Mouse (Mus musculus): ENCODE data around the gene Cacnb4. TPM values are rescaled to one million over a fixed set of nuclear protein-coding genes. Genes with fewer than 3 reads are reported as not detected.

Gene Cacnb4
- polyA plus RNA-seq, 1 experiment: not detected

DNA sequence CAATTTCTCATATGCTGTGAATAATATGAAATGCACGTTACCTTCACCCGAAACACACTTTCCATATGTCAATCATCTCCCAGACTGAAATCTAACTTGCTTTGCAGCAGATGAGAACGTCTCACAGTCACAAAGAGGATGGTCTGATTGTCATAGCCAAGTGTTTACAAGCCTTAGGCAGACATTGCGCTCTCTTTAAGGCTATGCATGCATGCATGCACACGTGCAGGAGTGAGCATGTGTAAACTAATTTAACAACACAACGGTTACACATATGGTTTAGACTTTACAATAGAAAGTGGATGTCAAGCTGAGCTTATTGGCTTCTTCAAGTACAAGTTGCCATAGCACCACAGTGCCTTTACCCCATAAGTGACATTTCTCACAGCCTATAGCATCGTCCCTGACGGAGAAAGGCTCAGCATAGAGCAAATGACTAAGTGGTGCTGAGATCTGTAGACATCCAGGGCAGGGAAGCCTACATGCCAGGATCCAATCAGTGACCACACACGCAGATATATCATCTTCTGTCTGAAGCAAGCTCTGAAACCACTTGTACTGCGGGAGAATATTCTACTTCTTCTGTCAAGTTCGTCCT, 181.4 kb downstream of the Cacnb4 start:
- no peak overlapping the region for H3K9ac ChIP-seq (ENCODE audit: low read depth, poor library complexity, severe bottlenecking)
- no peak overlapping the region for H3K4me3 ChIP-seq (ENCODE audit: low read depth, low read length)
- no peaks in the 10 kb centered on the region for H3K4me1 ChIP-seq (ENCODE audit: control insufficient read depth, insufficient read depth, low read length)
- no peak overlapping the region for H3K27ac ChIP-seq (ENCODE audit: insufficient read depth, low read length)
- H3K9me3 ChIP-seq (replicated peaks; ENCODE audit: control insufficient read depth, insufficient read depth, low read length, poor library complexity, severe bottlenecking): no peaks in the 10 kb centered on the region
- H3K36me3 ChIP-seq (ENCODE audit: control insufficient read depth, insufficient read depth, low read length, poor library complexity, severe bottlenecking): no peaks in the 10 kb centered on the region
- no peak for TF ChIP-seq EP300 (IDR thresholded peaks at IDR 0.05; ENCODE audit: insufficient read depth, low read depth, low read length)
- TF ChIP-seq POLR2A (IDR thresholded peaks at IDR 0.05; ENCODE audit: insufficient read depth, low read length): no peak
- no peak for TF ChIP-seq CTCF (IDR thresholded peaks at IDR 0.05; ENCODE audit: low read depth, low read length)
- no peaks in the 10 kb centered on the region for H3K27me3 ChIP-seq (ENCODE audit: control insufficient read depth, insufficient read depth, low read length, poor library complexity, severe bottlenecking)

- H3K9ac ChIP-seq (ENCODE audit: low read depth, poor library complexity, severe bottlenecking): no peak overlapping the region
- H3K4me3 ChIP-seq (ENCODE audit: low read depth, low read length): no peak overlapping the region
- no peaks in the 10 kb centered on the region for H3K27me3 ChIP-seq (ENCODE audit: control insufficient read depth, insufficient read depth, low read length, poor library complexity, severe bottlenecking)
- no peaks in the 10 kb centered on the region for H3K9me3 ChIP-seq (replicated peaks; ENCODE audit: control insufficient read depth, insufficient read depth, low read length, poor library complexity, severe bottlenecking)
- H3K4me1 ChIP-seq (ENCODE audit: control insufficient read depth, insufficient read depth, low read length): no peaks in the 10 kb centered on the region
- H3K27ac ChIP-seq (ENCODE audit: insufficient read depth, low read length): no peak overlapping the region
- H3K36me3 ChIP-seq (ENCODE audit: control insufficient read depth, insufficient read depth, low read length, poor library complexity, severe bottlenecking): no peaks in the 10 kb centered on the region
- no peak for TF ChIP-seq POLR2A (IDR thresholded peaks at IDR 0.05; ENCODE audit: insufficient read depth, low read length)
- TF ChIP-seq CTCF (IDR thresholded peaks at IDR 0.05; ENCODE audit: low read depth, low read length): no peak
- TF ChIP-seq EP300 (IDR thresholded peaks at IDR 0.05; ENCODE audit: insufficient read depth, low read depth, low read length): no peak
Measured at GRCm38 (mm10) chr2:52494274-52494673, 182.4 kb downstream of the Cacnb4 start.

DNA sequence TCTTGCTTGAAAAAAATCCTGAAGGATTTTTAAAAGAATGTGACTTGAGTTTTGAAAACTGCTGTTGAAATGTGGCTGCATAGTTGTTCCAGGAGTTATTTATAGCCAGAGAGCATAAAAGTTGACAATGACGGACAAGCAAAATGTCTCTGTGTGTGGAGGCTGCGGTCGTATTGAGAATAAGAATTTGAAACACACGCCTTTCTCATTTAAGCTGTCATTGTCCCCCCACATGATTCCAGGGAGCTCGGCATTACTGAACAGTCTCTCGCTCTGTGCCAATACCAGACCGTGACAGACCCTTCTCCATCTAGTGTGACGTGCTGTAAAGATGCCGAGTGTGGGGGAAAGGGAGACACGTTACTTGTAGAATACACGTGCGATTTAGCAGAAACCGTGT, 183.8 kb downstream of the Cacnb4 start:
- Histone ChIP-seq H3K4me3 (ENCODE audit: low read depth, low read length) (no peak overlapping the region), H3K36me3 (ENCODE audit: control insufficient read depth, insufficient read depth, low read length, poor library complexity, severe bottlenecking) (no peaks in the 10 kb centered on the region), H3K4me1 (ENCODE audit: control insufficient read depth, insufficient read depth, low read length) (no peaks in the 10 kb centered on the region), H3K27me3 (ENCODE audit: control insufficient read depth, insufficient read depth, low read length, poor library complexity, severe bottlenecking) (no peaks in the 10 kb centered on the region), H3K9ac (ENCODE audit: low read depth, poor library complexity, severe bottlenecking) (no peak overlapping the region), H3K9me3 (replicated peaks; ENCODE audit: control insufficient read depth, insufficient read depth, low read length, poor library complexity, severe bottlenecking) (no peaks in the 10 kb centered on the region), H3K27ac (ENCODE audit: insufficient read depth, low read length) (no peak overlapping the region)
- TF ChIP-seq EP300 (IDR thresholded peaks at IDR 0.05; ENCODE audit: insufficient read depth, low read depth, low read length): no peak
- no peak for TF ChIP-seq POLR2A (IDR thresholded peaks at IDR 0.05; ENCODE audit: insufficient read depth, low read length)

- H3K27me3 ChIP-seq (ENCODE audit: control insufficient read depth, insufficient read depth, low read length, poor library complexity, severe bottlenecking): no peaks in the 10 kb centered on the region
Measured at GRCm38 (mm10) chr2:52489840-52490239, 186.8 kb downstream of the Cacnb4 start.

DNA sequence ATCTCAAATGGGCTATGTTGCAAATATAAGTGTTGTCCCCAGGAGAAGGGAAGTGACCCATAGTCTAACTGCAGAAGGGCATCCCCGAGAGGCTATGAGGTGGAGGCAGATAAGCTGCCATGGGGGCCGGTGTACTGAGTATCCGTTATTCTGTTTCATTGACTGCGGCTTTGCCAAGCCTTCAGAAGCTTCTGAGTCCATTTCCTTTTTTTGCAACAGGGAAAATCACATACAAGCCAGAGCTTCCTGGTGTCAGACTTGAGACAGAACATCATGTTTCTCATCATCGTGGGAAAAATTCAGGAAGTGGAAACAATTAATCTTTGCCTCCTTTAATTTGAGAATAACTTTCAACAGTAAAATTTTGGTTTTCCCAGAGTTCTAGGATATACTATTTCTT, 193.1 kb downstream of the Cacnb4 start:
- H3K27me3 ChIP-seq (ENCODE audit: control insufficient read depth, insufficient read depth, low read length, poor library complexity, severe bottlenecking): no peaks in the 10 kb centered on the region
- no peaks in the 10 kb centered on the region for H3K9me3 ChIP-seq (replicated peaks; ENCODE audit: control insufficient read depth, insufficient read depth, low read length, poor library complexity, severe bottlenecking)
- TF ChIP-seq POLR2A (IDR thresholded peaks at IDR 0.05; ENCODE audit: insufficient read depth, low read length) (no peak), CTCF (IDR thresholded peaks at IDR 0.05; ENCODE audit: low read depth, low read length) (no peak), EP300 (IDR thresholded peaks at IDR 0.05; ENCODE audit: insufficient read depth, low read depth, low read length) (no peak)
- H3K27ac ChIP-seq (ENCODE audit: insufficient read depth, low read length): no peak overlapping the region
- no peak overlapping the region for H3K4me3 ChIP-seq (ENCODE audit: low read depth, low read length)
- H3K9ac ChIP-seq (ENCODE audit: low read depth, poor library complexity, severe bottlenecking): no peak overlapping the region
- H3K4me1 ChIP-seq (ENCODE audit: control insufficient read depth, insufficient read depth, low read length): no peaks in the 10 kb centered on the region
- no peaks in the 10 kb centered on the region for H3K36me3 ChIP-seq (ENCODE audit: control insufficient read depth, insufficient read depth, low read length, poor library complexity, severe bottlenecking)

More at GRCm38 (mm10) chr2:52489840-52490239, 186.8 kb downstream of the Cacnb4 start:
- H3K36me3 ChIP-seq (ENCODE audit: control insufficient read depth, insufficient read depth, low read length, poor library complexity, severe bottlenecking): no peaks in the 10 kb centered on the region
- no peak overlapping the region for H3K9ac ChIP-seq (ENCODE audit: low read depth, poor library complexity, severe bottlenecking)
- no peak overlapping the region for H3K27ac ChIP-seq (ENCODE audit: insufficient read depth, low read length)
- H3K4me1 ChIP-seq (ENCODE audit: control insufficient read depth, insufficient read depth, low read length): no peaks in the 10 kb centered on the region
- no peaks in the 10 kb centered on the region for H3K9me3 ChIP-seq (replicated peaks; ENCODE audit: control insufficient read depth, insufficient read depth, low read length, poor library complexity, severe bottlenecking)
- H3K4me3 ChIP-seq (ENCODE audit: low read depth, low read length): no peak overlapping the region
- TF ChIP-seq CTCF (IDR thresholded peaks at IDR 0.05; ENCODE audit: low read depth, low read length): no peak
- TF ChIP-seq POLR2A (IDR thresholded peaks at IDR 0.05; ENCODE audit: insufficient read depth, low read length): no peak
- TF ChIP-seq EP300 (IDR thresholded peaks at IDR 0.05; ENCODE audit: insufficient read depth, low read depth, low read length): no peak

DNA sequence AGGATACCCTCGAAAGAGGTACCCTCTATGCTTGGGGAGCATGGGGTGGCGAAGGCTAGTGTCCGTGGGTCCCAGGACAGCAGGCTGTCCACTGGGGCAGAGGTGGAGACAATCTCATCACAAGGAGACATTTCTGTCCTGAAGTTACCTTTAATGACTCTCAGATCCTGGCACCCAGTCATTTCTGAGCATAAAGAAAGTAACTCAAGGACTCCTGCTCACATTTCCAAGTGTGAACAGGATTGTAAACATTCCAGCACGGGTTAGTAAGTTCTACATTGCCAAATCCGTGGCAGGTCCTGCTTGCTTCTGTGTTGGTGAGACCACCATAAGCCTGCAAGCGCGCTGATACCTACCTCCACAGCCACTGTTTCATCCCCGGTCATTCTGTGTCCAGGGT, 196.2 kb downstream of the Cacnb4 start:
- Histone ChIP-seq H3K27me3 (ENCODE audit: control insufficient read depth, insufficient read depth, low read length, poor library complexity, severe bottlenecking) (no peaks in the 10 kb centered on the region), H3K9ac (ENCODE audit: low read depth, poor library complexity, severe bottlenecking) (no peak overlapping the region), H3K4me3 (ENCODE audit: low read depth, low read length) (no peak overlapping the region), H3K27ac (ENCODE audit: insufficient read depth, low read length) (no peak overlapping the region), H3K9me3 (replicated peaks; ENCODE audit: control insufficient read depth, insufficient read depth, low read length, poor library complexity, severe bottlenecking) (no peaks in the 10 kb centered on the region), H3K36me3 (ENCODE audit: control insufficient read depth, insufficient read depth, low read length, poor library complexity, severe bottlenecking) (no peaks in the 10 kb centered on the region), H3K4me1 (ENCODE audit: control insufficient read depth, insufficient read depth, low read length) (no peaks in the 10 kb centered on the region)
- TF ChIP-seq POLR2A (IDR thresholded peaks at IDR 0.05; ENCODE audit: insufficient read depth, low read length): no peak
- no peak for TF ChIP-seq EP300 (IDR thresholded peaks at IDR 0.05; ENCODE audit: insufficient read depth, low read depth, low read length)
- TF ChIP-seq CTCF (IDR thresholded peaks at IDR 0.05; ENCODE audit: low read depth, low read length): no peak

Data from ES-Bruce4 (cell line).